Mouse (Mus musculus): ENCODE measurements around the gene Krtap10-10. TPM values are rescaled to one million over a fixed set of nuclear protein-coding genes. Genes with fewer than 3 reads are reported as not detected.
"Not testable (repeated sequence)": the region's sequence is repeated elsewhere in the genome, so short reads cannot be mapped to it uniquely, and the experiment has no call there.

Gene Krtap10-10
- not detected for total RNA-seq (2022)

GRCm38 (mm10) chr10:77835647-77836046 lies at the start of gene Krtap10-10:
Gene Krtap10-10 (plus strand): TSS chr10:77835947.
- DNase-seq (ENCODE audit: low spot score), result no peak

- DNase-seq (ENCODE audit: low spot score), result not testable (repeated sequence)
Observed at GRCm38 (mm10) chr10:77787876-77788275, 47.9 kb upstream of the Krtap10-10 start, which contains the start of gene Gm7137. Gene Gm7137 (minus strand): TSS chr10:77788200.

GRCm38 (mm10) chr10:77788621-77789020 lies 47.1 kb upstream of the Krtap10-10 start:
- no peak for DNase-seq (ENCODE audit: low spot score)

GRCm38 (mm10) chr10:77794976-77795375 lies 40.8 kb upstream of the Krtap10-10 start, which contains the start of gene Gm9639:
Gene Gm9639 (minus strand): TSS chr10:77795076.
- no peak for DNase-seq (ENCODE audit: low spot score)

GRCm38 (mm10) chr10:77797677-77798076 lies 38.1 kb upstream of the Krtap10-10 start:
- DNase-seq (ENCODE audit: low spot score), result no peak

GRCm38 (mm10) chr10:77798164-77798920 lies 37.4 kb upstream of the Krtap10-10 start:
- not testable (repeated sequence) for DNase-seq (ENCODE audit: low spot score)

GRCm38 (mm10) chr10:77798921-77799508 lies 36.7 kb upstream of the Krtap10-10 start, which contains the start of gene Gm19668:
Gene Gm19668 (minus strand): TSS chr10:77799133.
- no peak for DNase-seq (ENCODE audit: low spot score)

- no peak for DNase-seq (ENCODE audit: low spot score)
Observed at GRCm38 (mm10) chr10:77804095-77804494, 31.7 kb upstream of the Krtap10-10 start.

- no peak for DNase-seq (ENCODE audit: low spot score)
Observed at GRCm38 (mm10) chr10:77811743-77812142, 24.0 kb upstream of the Krtap10-10 start, which contains the start of gene Gm9507. Gene Gm9507 (minus strand): TSS chr10:77811843.

GRCm38 (mm10) chr10:77814382-77814781 lies 21.4 kb upstream of the Krtap10-10 start, which contains the start of gene Gm2696:
Gene Gm2696 (plus strand): TSS chr10:77814682.
- DNase-seq (ENCODE audit: low spot score), result no peak

- DNase-seq (ENCODE audit: low spot score), result no peak
Observed at GRCm38 (mm10) chr10:77815514-77815913, 20.2 kb upstream of the Krtap10-10 start.

GRCm38 (mm10) chr10:77818523-77818922 lies 17.2 kb upstream of the Krtap10-10 start:
- DNase-seq (ENCODE audit: low spot score), result no peak

GRCm38 (mm10) chr10:77819203-77819602 lies 16.5 kb upstream of the Krtap10-10 start:
- DNase-seq (ENCODE audit: low spot score), result no peak

- no peak for DNase-seq (ENCODE audit: low spot score)
Observed at GRCm38 (mm10) chr10:77826951-77827350, 8.8 kb upstream of the Krtap10-10 start, which contains the start of gene Krtap10-4. Gene Krtap10-4 (minus strand): TSS chr10:77827095.

GRCm38 (mm10) chr10:77839006-77839405 lies 3.3 kb downstream of the Krtap10-10 start:
- no peak for DNase-seq (ENCODE audit: low spot score)

GRCm38 (mm10) chr10:77846503-77846902 lies 10.8 kb downstream of the Krtap10-10 start, which contains the start of gene Gm36176:
Gene Gm36176 (plus strand): TSS chr10:77846803.
- DNase-seq (ENCODE audit: low spot score), result no peak

- DNase-seq (ENCODE audit: low spot score), result no peak
Observed at GRCm38 (mm10) chr10:77846961-77847360, 11.2 kb downstream of the Krtap10-10 start.

GRCm38 (mm10) chr10:77847538-77847937 lies 11.8 kb downstream of the Krtap10-10 start:
- DNase-seq (ENCODE audit: low spot score), result no peak

- DNase-seq (ENCODE audit: low spot score), result no peak
Observed at GRCm38 (mm10) chr10:77852559-77852958, 16.8 kb downstream of the Krtap10-10 start, which contains the start of gene Gm10318. Gene Gm10318 (plus strand): TSS chr10:77852859.

- no peak for DNase-seq (ENCODE audit: low spot score)
Observed at GRCm38 (mm10) chr10:77861675-77862074, 25.9 kb downstream of the Krtap10-10 start, which contains the start of gene Gm3285. Gene Gm3285 (plus strand): TSS chr10:77861975.

GRCm38 (mm10) chr10:77864067-77864761 lies 28.5 kb downstream of the Krtap10-10 start:
- DNase-seq (ENCODE audit: low spot score), result peak; percentile 3

GRCm38 (mm10) chr10:77864762-77865143 lies 29.0 kb downstream of the Krtap10-10 start:
- no peak for DNase-seq (ENCODE audit: low spot score)
